Comparison of ENCODE assay signal across 17 mouse cellular contexts in the genomic region with DNA sequence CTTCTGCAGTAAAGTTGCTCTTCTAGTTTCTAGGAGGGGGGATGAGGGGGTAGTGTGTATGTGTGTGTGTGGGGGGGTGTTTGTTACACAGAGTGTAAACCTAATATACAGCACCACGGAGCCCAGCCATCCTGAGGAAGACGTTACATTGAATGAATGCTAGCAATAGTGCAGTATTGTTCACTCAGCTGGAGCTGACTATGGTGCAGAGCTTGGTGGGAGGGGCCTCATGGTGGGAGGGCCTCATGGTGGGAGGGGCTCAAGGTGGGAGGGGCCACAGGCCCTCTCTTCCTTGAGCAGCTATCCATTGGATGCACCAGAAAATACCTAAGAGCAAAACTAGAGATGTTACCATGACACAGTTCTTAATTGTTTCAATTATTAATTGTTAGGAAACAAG.
DNase-seq lines count a peak whose midpoint lies in the region; ATAC-seq and TF ChIP-seq lines count a peak whose summit lies in the region.
"Had no signal": no experiment of that assay in that cellular context is flagged by ENCODE, and none has a peak within 500 bp of the region (broad histone marks: within the 10 kb centered on the region; RNA-seq: fewer than 3 reads in every experiment).

No protein-coding gene starts in this region.

- H3K4me1 ChIP-seq in forebrain, embryonic 14.5 days (ENCODE audit: control insufficient read depth, insufficient read depth, low read length): peaks cover 4% of the 10 kb centered on the region; the same call in 1 of the 2 replicates
- peaks cover 46% of the 10 kb centered on the region for H3K4me1 ChIP-seq in forebrain, embryonic 10.5 days
- peaks cover 5% of the 10 kb centered on the region; the same call in 1 of the 2 replicates for H3K4me1 ChIP-seq in midbrain, embryonic 11.5 days (ENCODE audit: control insufficient read depth, insufficient read depth, low read length)
- peaks cover 21% of the 10 kb centered on the region for H3K4me1 ChIP-seq in midbrain, embryonic 14.5 days (ENCODE audit: control insufficient read depth, insufficient read depth, low read length)
- peaks cover 3% of the 10 kb centered on the region; the same call in 1 of the 2 replicates for H3K4me1 ChIP-seq in intestine, postnatal 0 days (replicated peaks; ENCODE audit: control insufficient read depth, insufficient read depth, low read length)
- peaks cover 18% of the 10 kb centered on the region for H3K4me1 ChIP-seq in stomach, postnatal 0 days (replicated peaks; ENCODE audit: control insufficient read depth, insufficient read depth)

- DNase-seq in forebrain, embryonic 14.5 days (ENCODE audit: low spot score): no peak
- no peak for DNase-seq in forebrain, embryonic 10.5 days (ENCODE audit: extremely low spot score, low spot score)
- DNase-seq in midbrain, embryonic 11.5 days (ENCODE audit: low spot score, missing footprints): no peak
- no peak for DNase-seq in midbrain, embryonic 14.5 days
- peak; percentile 76 for DNase-seq in stomach, postnatal 0 days (ENCODE audit: low spot score)
- DNase-seq in layer of hippocampus, postnatal 10 days (ENCODE audit: low spot score in 2 of 2): no peak
- no peak for DNase-seq in heart, postnatal 10 days
- DNase-seq: adrenal gland, adult 8-10 months; thymus, postnatal 14 days had no signal

- 0 out of 2 replicates have a peak, but pooled peaks have one; percentile 12 for ATAC-seq in forebrain, embryonic 14.5 days
- ATAC-seq in midbrain, embryonic 11.5 days (ENCODE audit: low FRiP score): peak; percentile 44; the same call in 1 of the 2 replicates
- no peak for ATAC-seq in midbrain, embryonic 14.5 days (ENCODE audit: low FRiP score, low TSS enrichment)
- peak; percentile 68; the same call in 1 of the 2 replicates for ATAC-seq in intestine, postnatal 0 days
- peak; percentile 73 for ATAC-seq in stomach, postnatal 0 days (ENCODE audit: low FRiP score, low TSS enrichment)
- ATAC-seq: inflammation-experienced regulatory T-cells, adult 6 months; lung, postnatal 0 days; midbrain, embryonic 16.5 days; Patski had no signal

- whole genome bisulfite sequencing in forebrain, embryonic 14.5 days: 52% methylated on average over 2 of the region's 2 CpGs
- 74% methylated on average over 2 of the region's 2 CpGs for WGBS in forebrain, embryonic 10.5 days
- WGBS in midbrain, embryonic 11.5 days: 86% methylated on average over 2 of the region's 2 CpGs
- 65% methylated on average over 2 of the region's 2 CpGs for WGBS in midbrain, embryonic 14.5 days
- WGBS in intestine, postnatal 0 days: 80% methylated on average over 2 of the region's 2 CpGs
- WGBS in stomach, postnatal 0 days: 70% methylated on average over 2 of the region's 2 CpGs

- H3K4me2 ChIP-seq in forebrain, embryonic 14.5 days (ENCODE audit: low read length): no peak overlapping the region
- no peak overlapping the region for H3K4me2 ChIP-seq in midbrain, embryonic 11.5 days
- no peak overlapping the region for H3K4me2 ChIP-seq in midbrain, embryonic 14.5 days (ENCODE audit: low read length)
- no peak overlapping the region for H3K4me2 ChIP-seq in intestine, postnatal 0 days (replicated peaks; ENCODE audit: low read depth)
- no peak overlapping the region for H3K4me2 ChIP-seq in stomach, postnatal 0 days (replicated peaks; ENCODE audit: low read depth)
- H3K4me2 ChIP-seq: embryonic facial prominence, embryonic 12.5 days; neural tube, embryonic 15.5 days had no signal

- H3K9me3 ChIP-seq in forebrain, embryonic 14.5 days (replicated peaks; ENCODE audit: control insufficient read depth, low read length): no peaks in the 10 kb centered on the region
- H3K9me3 ChIP-seq in forebrain, embryonic 10.5 days: no peaks in the 10 kb centered on the region
- H3K9me3 ChIP-seq in midbrain, embryonic 11.5 days (ENCODE audit: control insufficient read depth, low read length): no peaks in the 10 kb centered on the region
- no peaks in the 10 kb centered on the region for H3K9me3 ChIP-seq in midbrain, embryonic 14.5 days (ENCODE audit: control insufficient read depth, low read length)
- no peaks in the 10 kb centered on the region for H3K9me3 ChIP-seq in intestine, postnatal 0 days (ENCODE audit: control insufficient read depth)
- no peaks in the 10 kb centered on the region for H3K9me3 ChIP-seq in stomach, postnatal 0 days (ENCODE audit: control insufficient read depth, low read length)
- H3K9me3 ChIP-seq: embryonic facial prominence, embryonic 12.5 days; limb, embryonic 10.5 days; neural tube, embryonic 15.5 days had no signal

- TF ChIP-seq EP300 in stomach, postnatal 0 days (optimal IDR thresholded peaks at IDR 0.05): no peak

- H3K4me3 ChIP-seq in forebrain, embryonic 14.5 days (ENCODE audit: low read depth, low read length): no peak overlapping the region
- no peak overlapping the region for H3K4me3 ChIP-seq in forebrain, embryonic 10.5 days
- no peak overlapping the region for H3K4me3 ChIP-seq in midbrain, embryonic 11.5 days (ENCODE audit: low read depth, low read length)
- H3K4me3 ChIP-seq in midbrain, embryonic 14.5 days (replicated peaks; ENCODE audit: low read depth, low read length): no peak overlapping the region
- H3K4me3 ChIP-seq in intestine, postnatal 0 days (ENCODE audit: low read depth, low read length): no peak overlapping the region
- H3K4me3 ChIP-seq in stomach, postnatal 0 days (ENCODE audit: low read depth, low read length): no peak overlapping the region
- H3K4me3 ChIP-seq: embryonic facial prominence, embryonic 12.5 days; limb, embryonic 10.5 days; neural tube, embryonic 15.5 days had no signal

- H3K27ac ChIP-seq in forebrain, embryonic 14.5 days (ENCODE audit: low read depth, low read length): no peak overlapping the region
- H3K27ac ChIP-seq in forebrain, embryonic 10.5 days: no peak overlapping the region
- no peak overlapping the region for H3K27ac ChIP-seq in midbrain, embryonic 11.5 days (ENCODE audit: low read depth, low read length)
- no peak overlapping the region for H3K27ac ChIP-seq in midbrain, embryonic 14.5 days (replicated peaks; ENCODE audit: low read depth, low read length)
- no peak overlapping the region for H3K27ac ChIP-seq in intestine, postnatal 0 days (ENCODE audit: low read depth, low read length)
- H3K27ac ChIP-seq in stomach, postnatal 0 days (replicated peaks): no peak overlapping the region
- H3K27ac ChIP-seq: embryonic facial prominence, embryonic 12.5 days; limb, embryonic 10.5 days had no signal

- no peak overlapping the region for H3K9ac ChIP-seq in forebrain, embryonic 14.5 days (ENCODE audit: low read length)
- H3K9ac ChIP-seq in midbrain, embryonic 11.5 days (ENCODE audit: low read length): no peak overlapping the region
- no peak overlapping the region for H3K9ac ChIP-seq in midbrain, embryonic 14.5 days (replicated peaks; ENCODE audit: low read length)
- H3K9ac ChIP-seq in intestine, postnatal 0 days (ENCODE audit: low read depth, low read length): no peak overlapping the region
- no peak overlapping the region for H3K9ac ChIP-seq in stomach, postnatal 0 days (ENCODE audit: low read length)
- H3K9ac ChIP-seq: embryonic facial prominence, embryonic 12.5 days; neural tube, embryonic 15.5 days had no signal

- no peaks in the 10 kb centered on the region for H3K27me3 ChIP-seq in forebrain, embryonic 14.5 days (replicated peaks; ENCODE audit: control insufficient read depth, insufficient read depth, low read length)
- H3K27me3 ChIP-seq in forebrain, embryonic 10.5 days (ENCODE audit: poor library complexity, severe bottlenecking): no peaks in the 10 kb centered on the region
- H3K27me3 ChIP-seq in midbrain, embryonic 11.5 days (ENCODE audit: control insufficient read depth, insufficient read depth, low read length): no peaks in the 10 kb centered on the region
- H3K27me3 ChIP-seq in midbrain, embryonic 14.5 days (ENCODE audit: control insufficient read depth, insufficient read depth, low read length): no peaks in the 10 kb centered on the region
- H3K27me3 ChIP-seq in intestine, postnatal 0 days (replicated peaks; ENCODE audit: control insufficient read depth, insufficient read depth, low read length): no peaks in the 10 kb centered on the region
- H3K27me3 ChIP-seq in stomach, postnatal 0 days (ENCODE audit: control insufficient read depth, insufficient read depth, low read length): no peaks in the 10 kb centered on the region
- H3K27me3 ChIP-seq: embryonic facial prominence, embryonic 12.5 days; neural tube, embryonic 15.5 days; Patski had no signal

- no peaks in the 10 kb centered on the region for H3K36me3 ChIP-seq in forebrain, embryonic 14.5 days (ENCODE audit: control insufficient read depth, insufficient read depth, low read length)
- no peaks in the 10 kb centered on the region for H3K36me3 ChIP-seq in forebrain, embryonic 10.5 days (replicated peaks)
- no peaks in the 10 kb centered on the region for H3K36me3 ChIP-seq in midbrain, embryonic 11.5 days (ENCODE audit: control insufficient read depth, insufficient read depth, low read length)
- no peaks in the 10 kb centered on the region for H3K36me3 ChIP-seq in midbrain, embryonic 14.5 days (ENCODE audit: control insufficient read depth, insufficient read depth, low read length)
- H3K36me3 ChIP-seq in intestine, postnatal 0 days (ENCODE audit: control insufficient read depth, insufficient read depth): no peaks in the 10 kb centered on the region
- H3K36me3 ChIP-seq in stomach, postnatal 0 days (ENCODE audit: control insufficient read depth, insufficient read depth, low read length): no peaks in the 10 kb centered on the region
- H3K36me3 ChIP-seq: embryonic facial prominence, embryonic 12.5 days; limb, embryonic 10.5 days; neural tube, embryonic 15.5 days had no signal

- no peak for TF ChIP-seq CTCF in intestine, postnatal 0 days (IDR thresholded peaks at IDR 0.05; ENCODE audit: low read depth)
- no peak for TF ChIP-seq CTCF in stomach, postnatal 0 days (IDR thresholded peaks at IDR 0.05; ENCODE audit: low read depth)

- intact Hi-C loops in heart, postnatal 10 days (cut with DNase I): no loop called here
